Mouse (Mus musculus) CH12.LX (cell line): ENCODE data around the gene Hist1h3a. TPM values are rescaled to one million over a fixed set of nuclear protein-coding genes. Genes with fewer than 3 reads are reported as not detected.
A peak's percentile ranks its signal among the peaks of the same experiment; 100 is the strongest.

ENCODE experiments used
- DNase-seq: peaks from one replicate; pipeline ENCODE4 v3.0.0-alpha.2; 2013; ENCODE audit errors: extremely low read depth
- H3K27ac ChIP-seq: 2 replicates; pipeline ENCODE4 v1.5.1; 2012; ENCODE audit warnings: low read depth, mild to moderate bottlenecking, control low read depth, moderate library complexity; ENCODE audit not compliant: insufficient read depth
- H3K27me3 ChIP-seq: replicated peaks from 2 replicates; pipeline ENCODE3; 2012; ENCODE audit warnings: inconsistent platforms
- H3K36me3 ChIP-seq, 2 experiments: replicated peaks in 1 of 2; 2 replicates each; pipeline versions ENCODE3 to v1.6.1; 2012; ENCODE audit warnings: inconsistent platforms in 1 of 2, low read length in 1 of 2, mild to moderate bottlenecking in 1 of 2, mixed read lengths in 1 of 2, moderate library complexity in 1 of 2; ENCODE audit not compliant: control insufficient read depth in 1 of 2, insufficient read depth in 1 of 2
- H3K4me1 ChIP-seq, 2 experiments: 2 replicates each; pipeline ENCODE4 v1.6.1; 2012; ENCODE audit warnings: inconsistent platforms in 1 of 2, moderate library complexity in 1 of 2; ENCODE audit not compliant: insufficient read depth in 2 of 2, control insufficient read depth in 1 of 2
- H3K4me2 ChIP-seq: 2 replicates; pipeline ENCODE4 v1.6.1; 2012; ENCODE audit warnings: low read depth, mild to moderate bottlenecking, control low read depth; ENCODE audit not compliant: poor library complexity, insufficient read depth, severe bottlenecking
- H3K4me3 ChIP-seq, 3 experiments: fragments of 150-350 bp in 1 of 3; sonication (generic) in 1 of 3; replicated peaks in 1 of 3; 2 replicates each; pipeline versions ENCODE3 to v1.5.1; 2011 to 2012; ENCODE audit warnings: low read depth in 2 of 3, low read length in 2 of 3, mild to moderate bottlenecking in 2 of 3, moderate library complexity in 2 of 3, control low read depth in 1 of 3, improper control_type of control experiment in 1 of 3, inconsistent platforms in 1 of 3, mixed read lengths in 1 of 3; ENCODE audit not compliant: poor library complexity in 1 of 3
- H3K79me2 ChIP-seq: replicated peaks from 2 replicates; pipeline ENCODE4 v1.6.1; 2012; ENCODE audit warnings: mild to moderate bottlenecking, moderate library complexity; ENCODE audit not compliant: control insufficient read depth, poor library complexity, insufficient read depth, severe bottlenecking; ENCODE audit errors: extremely low read depth
- H3K9ac ChIP-seq: 2 replicates; pipeline ENCODE4 v1.6.1; 2012; ENCODE audit warnings: low read depth, mild to moderate bottlenecking, control low read depth, moderate library complexity; ENCODE audit not compliant: insufficient read depth
- H3K9me3 ChIP-seq: replicated peaks from 2 replicates; pipeline ENCODE3; 2012; ENCODE audit warnings: low read length, inconsistent platforms, mixed read lengths
- BHLHE40 ChIP-seq: IDR thresholded peaks from 2 replicates; pipeline ENCODE4 v1.6.1; 2011; ENCODE audit warnings: mild to moderate bottlenecking, low read depth, low read length, improper control_type of control experiment
- CHD1 ChIP-seq: IDR thresholded peaks from 2 replicates; pipeline ENCODE4 v1.6.1; 2012; ENCODE audit warnings: low read depth, low read length, improper control_type of control experiment, inconsistent platforms
- CTCF ChIP-seq, 2 experiments: IDR thresholded peaks in 1 of 2; conservative IDR thresholded peaks in 1 of 2; 2 replicates each; pipeline ENCODE4 v1.5.1; 2011 to 2012; ENCODE audit warnings: low read depth in 2 of 2, low read length in 2 of 2, improper control_type of control experiment in 1 of 2, inconsistent platforms in 1 of 2, mild to moderate bottlenecking in 1 of 2, moderate library complexity in 1 of 2
- E2F4 ChIP-seq: IDR thresholded peaks from 2 replicates; pipeline ENCODE4 v1.6.1; 2011; ENCODE audit warnings: low read depth, low read length, improper control_type of control experiment; ENCODE audit not compliant: insufficient replicate concordance
- ELF1 ChIP-seq: IDR thresholded peaks from 2 replicates; pipeline ENCODE4 v1.6.1; 2014; ENCODE audit warnings: low read depth, mild to moderate bottlenecking, inconsistent platforms, low read length, improper control_type of control experiment
- EP300 ChIP-seq: IDR thresholded peaks from 2 replicates; pipeline ENCODE4 v1.6.1; 2011; ENCODE audit warnings: low read length, improper control_type of control experiment
- ETS1 ChIP-seq: conservative IDR thresholded peaks from 2 replicates; pipeline ENCODE4 v1.6.1; 2012; ENCODE audit warnings: low read depth, mild to moderate bottlenecking, inconsistent platforms, low read length, improper control_type of control experiment, moderate library complexity
- GABPA ChIP-seq: IDR thresholded peaks from 2 replicates; pipeline ENCODE4 v1.6.1; 2012; ENCODE audit warnings: low read depth, low read length, improper control_type of control experiment, inconsistent platforms; ENCODE audit not compliant: insufficient replicate concordance
- KAT2A ChIP-seq: IDR thresholded peaks from 2 replicates; pipeline ENCODE4 v1.6.1; 2012; ENCODE audit warnings: low read length, improper control_type of control experiment, inconsistent platforms; ENCODE audit not compliant: insufficient replicate concordance
- MAFK ChIP-seq: IDR thresholded peaks from 2 replicates; pipeline ENCODE4 v1.6.1; 2011; ENCODE audit warnings: low read length, improper control_type of control experiment; ENCODE audit not compliant: insufficient replicate concordance
- MAX ChIP-seq: IDR thresholded peaks from 2 replicates; pipeline ENCODE4 v1.6.1; 2011; ENCODE audit warnings: low read length, improper control_type of control experiment
- MAZ ChIP-seq: IDR thresholded peaks from 2 replicates; pipeline ENCODE4 v1.6.1; 2012; ENCODE audit warnings: low read depth, mild to moderate bottlenecking, inconsistent platforms, low read length, improper control_type of control experiment, moderate library complexity
- MEF2A ChIP-seq: IDR thresholded peaks from 2 replicates; pipeline ENCODE4 v1.6.1; 2014; ENCODE audit warnings: low read depth, mild to moderate bottlenecking, inconsistent platforms, low read length, improper control_type of control experiment, borderline replicate concordance
- PAX5 ChIP-seq: IDR thresholded peaks from 2 replicates; pipeline ENCODE4 v1.6.1; 2012; ENCODE audit warnings: low read length, inconsistent platforms, mixed read lengths
- POLR2A ChIP-seq: IDR thresholded peaks from 2 replicates; pipeline ENCODE4 v1.6.1; 2011; ENCODE audit warnings: low read depth, mild to moderate bottlenecking, improper control_type of control experiment, low read length
- POLR2AphosphoS2 ChIP-seq: IDR thresholded peaks from 2 replicates; pipeline ENCODE4 v1.6.1; 2011; ENCODE audit warnings: low read depth, low read length, improper control_type of control experiment
- RAD21 ChIP-seq: IDR thresholded peaks from 2 replicates; pipeline ENCODE4 v1.6.1; 2011; ENCODE audit warnings: low read depth, mild to moderate bottlenecking, low read length, improper control_type of control experiment, moderate library complexity
- RCOR1 ChIP-seq: conservative IDR thresholded peaks from 2 replicates; pipeline ENCODE4 v1.6.1; 2012; ENCODE audit warnings: low read depth, mild to moderate bottlenecking, inconsistent platforms, low read length, improper control_type of control experiment
- SIN3A ChIP-seq: IDR thresholded peaks from 2 replicates; pipeline ENCODE4 v1.6.1; 2012; ENCODE audit warnings: low read length, improper control_type of control experiment, inconsistent platforms
- TBP ChIP-seq: conservative IDR thresholded peaks from 2 replicates; pipeline ENCODE4 v1.6.1; 2011; ENCODE audit warnings: low read depth, low read length, improper control_type of control experiment
- TCF12 ChIP-seq: IDR thresholded peaks from 2 replicates; pipeline ENCODE4 v1.6.1; 2014; ENCODE audit warnings: low read depth, mild to moderate bottlenecking, inconsistent platforms, low read length, improper control_type of control experiment
- UBTF ChIP-seq: IDR thresholded peaks from 2 replicates; pipeline ENCODE4 v1.6.1; 2012; ENCODE audit warnings: low read depth, mild to moderate bottlenecking, inconsistent platforms, low read length, improper control_type of control experiment, moderate library complexity
- USF1 ChIP-seq: IDR thresholded peaks from 2 replicates; pipeline ENCODE4 v1.6.1; 2014; ENCODE audit warnings: low read depth, mild to moderate bottlenecking, inconsistent platforms, low read length, improper control_type of control experiment
- USF2 ChIP-seq: conservative IDR thresholded peaks from 2 replicates; pipeline ENCODE4 v1.6.1; 2011; ENCODE audit warnings: low read depth, low read length, improper control_type of control experiment
- ZC3H11A ChIP-seq: IDR thresholded peaks from 2 replicates; pipeline ENCODE4 v1.6.1; 2012; ENCODE audit warnings: low read depth, mild to moderate bottlenecking, inconsistent platforms, low read length, improper control_type of control experiment
- ZNF384 ChIP-seq: IDR thresholded peaks from 2 replicates; pipeline ENCODE4 v1.6.1; 2012; ENCODE audit warnings: low read depth, low read length, improper control_type of control experiment, inconsistent platforms
- dilution Hi-C: fragments of 300-500 bp; cut with MboI; formaldehyde crosslinking; loops from 2 replicates; pipeline ENCODE4 v1.14.3; 2020; ENCODE audit warnings: low sequenced_read_pairs; ENCODE audit not compliant: extremely low pct_unique_long_range_greater_than_20kb, extremely low pct_ligation_motif_present
- in situ Hi-C: fragments of 300-500 bp; cut with MboI; formaldehyde crosslinking; loops from 3 replicates; pipeline ENCODE4 v1.14.3; 2019; ENCODE audit warnings: low sequenced_read_pairs, low pct_ligation_motif_present, low pct_unique_long_range_greater_than_20kb, mixed read lengths
- polyA plus RNA-seq: library from polyadenylated mRNA; unstranded; fragments of >175 nt; gene quantifications from 2 replicates; pipeline ENCODE4 v1.2.1, GENCODE M21; 2012; ENCODE audit warnings: low read depth; ENCODE audit not compliant: insufficient read length
- total RNA-seq, 2 experiments: library from RNA; depleted of rRNA; stranded (reverse); fragments of 300-350 nt in 1 of 2; fragments of >200 nt in 1 of 2; gene quantifications; 2 replicates each; pipeline ENCODE4 v1.2.3; 2012 to 2014

The Hist1h3a gene
- total and polyA plus RNA-seq, 3 experiments: 3.2 to 1,392 (median 78.5) TPM

- in situ Hi-C loops: loop anchor here (5.0 kb wide), 1 partner anchor 38 kb away; no protein-coding TSS in a partner anchor
- peak overlapping the region; percentile 84; the same call in 1 of the 2 replicates for H3K4me2 ChIP-seq
- H3K4me3 ChIP-seq: peak overlapping the region; percentile 54 to 74 (median 54)
- H3K27me3 ChIP-seq: no peaks in the 10 kb centered on the region
- H3K9me3 ChIP-seq: no peaks in the 10 kb centered on the region
- H3K27ac ChIP-seq: peak overlapping the region; percentile 95
- no peak for DNase-seq
- dilution Hi-C loops: loop anchor here (10.0 kb wide), 1 partner anchor 45 kb away; the partner anchor contains the start of genes Hist1h1t and Hist1h4c
- H3K4me1 ChIP-seq: peaks cover 3 to 29% of the 10 kb centered on the region in 2 experiments; a peak in 3 of 4 replicates
- TF ChIP-seq CHD1 (no peak; the same call in 1 of the 2 replicates), USF2 (0 out of 2 replicates have a peak, but pooled peaks have one; percentile 4), E2F4 (0 out of 2 replicates have a peak, but pooled peaks have one; percentile 85), CTCF (conservative IDR thresholded peaks at IDR 0.05 in 1 of 2, IDR thresholded peaks at IDR 0.05 in 1 of 2; ENCODE audit: low read depth in 2 of 2, low read length in 2 of 2) (no peak), ELF1 (no peak), ZNF384 (peak; percentile 49; the same call in 1 of the 2 replicates), MAFK (0 out of 2 replicates have a peak, but pooled peaks have one; percentile 11), POLR2AphosphoS2 (peak; percentile 31; the same call in 1 of the 2 replicates), GABPA (no peak), PAX5 (no peak), RCOR1 (peak; percentile 12; the same call in 1 of the 2 replicates), BHLHE40 (peak; percentile 36; the same call in 1 of the 2 replicates), MEF2A (peak; percentile 22; the same call in 1 of the 2 replicates), ETS1 (peak; percentile 9; the same call in 1 of the 2 replicates), KAT2A (0 out of 2 replicates have a peak, but pooled peaks have one; percentile 4), TBP (0 out of 2 replicates have a peak, but pooled peaks have one; percentile 56), RAD21 (no peak), MAX (no peak), EP300 (no peak), ZC3H11A (no peak), UBTF (no peak), MAZ (no peak), USF1 (no peak), POLR2A (peak; percentile 68; the same call in 1 of the 2 replicates), TCF12 (peak; percentile 25), SIN3A (peak; percentile 5; the same call in 1 of the 2 replicates)
- H3K9ac ChIP-seq: peak overlapping the region; percentile 100
- H3K79me2 ChIP-seq: no peaks in the 10 kb centered on the region
- no peaks in the 10 kb centered on the region for H3K36me3 ChIP-seq
Observed at GRCm38 (mm10) chr13:23739922-23740252, 22.3 kb downstream of the Hist1h3a start.
